Mouse (Mus musculus) midbrain, postnatal 0 days (tissue): ENCODE measurements around the gene Cdh11. TPM values are rescaled to one million over a fixed set of nuclear protein-coding genes. Genes with fewer than 3 reads are reported as not detected.

Experiments
- ATAC-seq: fragments of 200-750 bp; cut with Nextera tagmentation; 2 replicates; pipeline ENCODE4 v1.8.0; 2017; ENCODE audit warnings: moderate number of reproducible peaks, mild to moderate bottlenecking, moderate TSS enrichment, moderate library complexity; ENCODE audit not compliant: low FRiP score
- DNase-seq: peaks from one replicate; pipeline ENCODE4 v3.0.0-alpha.2; 2015; ENCODE audit warnings: low spot score
- H3K27ac ChIP-seq: fragments of 300-500 bp; sonication (generic); 2 replicates; pipeline ENCODE4 v1.5.1; 2014; ENCODE audit warnings: low read depth, mild to moderate bottlenecking, low read length, mixed read lengths
- H3K27me3 ChIP-seq: fragments of 300-500 bp; sonication (generic); 2 replicates; pipeline ENCODE4 v1.6.1; 2014; ENCODE audit warnings: low read length, control low read depth, mixed read lengths; ENCODE audit not compliant: insufficient read depth
- H3K36me3 ChIP-seq: fragments of 300-500 bp; sonication (generic); 2 replicates; pipeline ENCODE4 v1.6.1; 2014; ENCODE audit warnings: low read length, control low read depth, mixed read lengths; ENCODE audit not compliant: insufficient read depth
- H3K4me1 ChIP-seq: fragments of 300-500 bp; sonication (generic); 2 replicates; pipeline ENCODE4 v1.6.1; 2014; ENCODE audit warnings: mild to moderate bottlenecking, control low read depth, antibody characterized with exemption, low read length, mixed read lengths; ENCODE audit not compliant: insufficient read depth
- H3K4me2 ChIP-seq: fragments of 300-500 bp; sonication (generic); 2 replicates; pipeline ENCODE4 v1.6.1; 2014; ENCODE audit warnings: low read depth, mild to moderate bottlenecking, low read length, mixed read lengths; ENCODE audit not compliant: poor library complexity, severe bottlenecking
- H3K4me3 ChIP-seq: fragments of 300-500 bp; sonication (generic); 2 replicates; pipeline ENCODE4 v1.5.1; 2014; ENCODE audit warnings: low read depth, mild to moderate bottlenecking, low read length, moderate library complexity
- H3K9ac ChIP-seq: fragments of 300-500 bp; sonication (generic); replicated peaks from 2 replicates; pipeline ENCODE4 v1.6.1; 2014; ENCODE audit warnings: mild to moderate bottlenecking, low read length, moderate library complexity, mixed read lengths; ENCODE audit not compliant: poor library complexity, severe bottlenecking
- H3K9me3 ChIP-seq: fragments of 300-500 bp; sonication (generic); 2 replicates; pipeline ENCODE4 v1.6.1; 2016; ENCODE audit warnings: low read length, control low read depth
- CTCF ChIP-seq: IDR thresholded peaks from 2 replicates; pipeline ENCODE4 v1.5.1; 2016; ENCODE audit warnings: antibody characterized with exemption, mild to moderate bottlenecking
- WGBS: fragments of 180-500 bp; shearing (Covaris S2); extraction: QIAGEN DNeasy Blood & Tissue Kit; methylation state at CpG from one replicate; pipeline ENCODE4 v1.1.7; 2014; 5-methylcytosine and 5-hydroxymethylcytosine counted together
- polyA plus RNA-seq: library from polyadenylated mRNA; unstranded; fragments of >200 nt; fragmentation: Nextera tagmentation; extraction: Ambion mirVana; gene quantifications from 2 replicates; pipeline ENCODE4 v1.2.1, GENCODE M21; 2015
- total RNA-seq: library from RNA; depleted of rRNA; stranded (reverse); fragments of >200 nt; gene quantifications from 2 replicates; pipeline ENCODE4 v1.2.3, GENCODE M21; 2014

Gene Cdh11
- total and polyA plus RNA-seq, 2 experiments from 2014 or later, result 22.9 to 48.2 TPM

DNA sequence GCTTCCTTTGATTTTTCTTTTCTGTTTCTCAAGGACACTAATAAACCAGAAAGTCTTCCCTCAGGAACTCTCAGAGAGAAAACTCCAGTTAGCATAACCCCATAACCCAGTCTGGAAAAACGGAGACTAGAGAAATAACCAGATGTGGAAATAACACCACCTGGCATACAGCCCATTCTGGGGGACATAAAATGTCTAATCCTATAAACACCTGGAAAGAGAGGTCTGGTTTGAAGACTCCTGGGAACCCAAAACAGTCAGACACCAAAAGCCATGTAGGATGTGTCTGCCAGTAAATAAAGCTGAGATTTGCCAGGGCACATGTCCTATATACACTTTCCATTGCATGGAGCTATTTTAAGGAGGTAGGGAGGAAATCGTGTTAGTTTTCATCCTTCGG, 42.5 kb downstream of the Cdh11 start:
- TF ChIP-seq CTCF, result no peak
- H3K36me3 ChIP-seq, result no peaks in the 10 kb centered on the region
- DNase-seq (no peak), ATAC-seq (no peak)
- H3K27me3 ChIP-seq, result no peaks in the 10 kb centered on the region
- H3K9ac ChIP-seq, result no peak overlapping the region
- 79% methylated on average over 3 of the region's 3 CpGs for WGBS
- no peaks in the 10 kb centered on the region for H3K9me3 ChIP-seq
- no peak overlapping the region for H3K27ac ChIP-seq
- H3K4me1 ChIP-seq, result no peaks in the 10 kb centered on the region
- no peak overlapping the region for H3K4me2 ChIP-seq
- no peak overlapping the region for H3K4me3 ChIP-seq

DNA sequence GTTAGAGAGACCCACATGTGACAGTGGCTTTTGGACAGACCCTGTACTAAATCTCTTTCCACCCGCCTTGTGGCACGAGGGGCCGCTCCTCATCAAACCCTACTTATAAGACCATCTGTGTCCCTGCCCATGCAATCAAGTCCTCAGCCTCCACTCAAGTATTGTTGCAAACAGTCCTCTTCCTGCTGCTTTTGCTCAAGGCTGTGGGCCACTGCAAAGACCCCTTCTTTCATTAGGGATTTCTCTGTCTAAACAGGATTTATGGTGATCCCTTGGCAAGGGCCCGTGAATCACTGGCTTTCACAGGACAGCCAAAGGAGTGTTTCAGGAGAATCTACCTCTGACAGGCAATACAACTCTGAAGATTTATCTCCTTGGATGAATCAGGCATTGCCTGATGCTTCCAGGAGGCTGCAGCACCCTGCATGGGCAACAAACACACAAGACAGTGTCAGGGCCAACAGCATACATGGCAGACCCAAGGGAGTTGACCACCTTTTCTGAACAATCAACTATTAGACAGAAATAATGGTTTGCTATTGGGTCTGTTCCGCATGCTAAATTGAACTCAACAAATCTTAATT, 43.3 kb downstream of the Cdh11 start:
- Histone ChIP-seq H3K4me2 (no peak overlapping the region), H3K9ac (no peak overlapping the region), H3K36me3 (no peaks in the 10 kb centered on the region), H3K4me1 (no peaks in the 10 kb centered on the region), H3K27ac (no peak overlapping the region), H3K27me3 (no peaks in the 10 kb centered on the region), H3K9me3 (no peaks in the 10 kb centered on the region), H3K4me3 (no peak overlapping the region)
- ATAC-seq (no peak), DNase-seq (no peak)
- WGBS, result 82% methylated on average over 5 of the region's 5 CpGs
- TF ChIP-seq CTCF, result no peak

GRCm38 (mm10) chr8:102740963-102741362, 44.5 kb downstream of the Cdh11 start:
- Histone ChIP-seq H3K36me3 (no peaks in the 10 kb centered on the region), H3K4me2 (no peak overlapping the region), H3K4me3 (no peak overlapping the region), H3K9ac (no peak overlapping the region), H3K27ac (no peak overlapping the region), H3K27me3 (no peaks in the 10 kb centered on the region), H3K4me1 (no peaks in the 10 kb centered on the region), H3K9me3 (no peaks in the 10 kb centered on the region)
- 86% methylated on average over 4 of the region's 4 CpGs for WGBS
- TF ChIP-seq CTCF, result no peak
- no peak for ATAC-seq
- no peak for DNase-seq

DNA sequence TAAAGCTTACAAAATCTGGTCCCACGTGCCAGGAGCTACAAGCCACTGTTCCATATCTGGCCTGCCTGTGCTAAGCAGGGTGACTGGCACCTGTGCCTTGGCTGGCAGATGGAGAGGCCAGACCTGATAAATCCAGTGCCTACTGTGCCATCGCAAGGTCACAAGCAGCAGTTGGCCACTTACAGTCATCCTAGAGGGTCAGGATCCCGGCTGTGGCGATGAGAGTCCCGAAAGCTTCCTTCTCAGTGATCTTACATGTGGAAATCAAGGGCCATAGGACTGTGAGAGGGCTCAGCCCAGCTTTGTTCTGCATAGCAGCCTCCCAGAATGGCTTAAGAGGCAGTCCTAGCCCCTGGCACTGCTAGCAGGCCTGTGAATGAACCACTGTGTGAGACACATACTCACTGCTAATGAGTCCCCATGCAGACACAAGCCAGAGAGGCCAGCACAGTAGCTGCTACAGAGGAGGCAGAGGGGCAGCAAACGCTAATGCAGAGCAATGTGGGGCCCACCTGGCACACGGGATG, 46.4 kb downstream of the Cdh11 start:
- peak; percentile 87 for ATAC-seq
- WGBS, result 63% methylated on average over 7 of the region's 7 CpGs
- DNase-seq, result peak; percentile 80
- H3K36me3 ChIP-seq, result no peaks in the 10 kb centered on the region
- no peaks in the 10 kb centered on the region for H3K4me1 ChIP-seq
- peak overlapping the region; percentile 72 for H3K27ac ChIP-seq
- H3K9me3 ChIP-seq, result no peaks in the 10 kb centered on the region
- H3K4me2 ChIP-seq, result peak overlapping the region; percentile 25; the same call in 1 of the 2 replicates
- no peak overlapping the region for H3K4me3 ChIP-seq
- no peak for TF ChIP-seq CTCF
- H3K27me3 ChIP-seq, result no peaks in the 10 kb centered on the region
- no peak overlapping the region for H3K9ac ChIP-seq

DNA sequence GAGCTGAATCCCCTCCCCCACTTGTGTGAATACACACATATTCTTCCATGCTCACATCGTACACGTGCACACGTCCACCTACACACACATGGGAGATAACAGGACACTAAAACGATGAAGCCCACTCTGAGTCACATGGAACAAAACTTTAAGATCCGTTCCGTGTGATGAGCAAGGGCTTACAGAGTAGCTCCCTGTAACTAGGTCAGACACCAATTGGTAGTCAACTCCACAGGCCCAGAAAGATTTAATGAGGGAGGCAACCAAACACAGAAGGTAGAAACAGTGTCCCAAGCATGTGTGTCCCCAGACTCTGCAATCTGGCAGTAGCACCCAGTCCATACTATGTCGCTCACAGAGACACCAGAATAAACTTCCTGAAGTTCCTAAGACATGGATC, 47.0 kb downstream of the Cdh11 start:
- 79% methylated on average over 7 of the region's 7 CpGs for WGBS
- DNase-seq, result peak; percentile 12
- Histone ChIP-seq H3K9me3 (no peaks in the 10 kb centered on the region), H3K27ac (peak overlapping the region; percentile 72), H3K36me3 (no peaks in the 10 kb centered on the region), H3K27me3 (no peaks in the 10 kb centered on the region), H3K9ac (no peak overlapping the region), H3K4me2 (no peak overlapping the region), H3K4me3 (no peak overlapping the region), H3K4me1 (no peaks in the 10 kb centered on the region)
- TF ChIP-seq CTCF, result no peak
- ATAC-seq, result peak; percentile 48; the same call in 1 of the 2 replicates

- H3K4me1 ChIP-seq, result no peaks in the 10 kb centered on the region
- no peaks in the 10 kb centered on the region for H3K36me3 ChIP-seq
- H3K4me2 ChIP-seq, result no peak overlapping the region
- ATAC-seq, result no peak
- H3K9ac ChIP-seq, result no peak overlapping the region
- H3K4me3 ChIP-seq, result no peak overlapping the region
- H3K27ac ChIP-seq, result no peak overlapping the region
- WGBS, result 76% methylated on average over 1 of the region's 1 CpGs
- H3K27me3 ChIP-seq, result no peaks in the 10 kb centered on the region
- DNase-seq, result peak; percentile 47
- H3K9me3 ChIP-seq, result no peaks in the 10 kb centered on the region
- no peak for TF ChIP-seq CTCF
These were observed 51.0 kb downstream of the Cdh11 start for GRCm38 (mm10) chr8:102734419-102734818.
